In genomic region chr14:55122359-55122758, GRCm38 (mm10) we compare ENCODE assay signal across 10 mouse cellular contexts. TPM values are rescaled to one million over a fixed set of nuclear protein-coding genes. Genes with fewer than 3 reads are reported as not detected.
DNase-seq lines count a peak whose midpoint lies in the region; ATAC-seq and TF ChIP-seq lines count a peak whose summit lies in the region.
"Had no signal": no experiment of that assay in that cellular context is flagged by ENCODE, and none has a peak within 500 bp of the region (broad histone marks: within the 10 kb centered on the region; RNA-seq: fewer than 3 reads in every experiment).

No protein-coding gene starts in this region.

- 48% methylated on average over 8 of the region's 8 CpGs for WGBS in liver, embryonic 11.5 days
- WGBS in intestine, embryonic 14.5 days: 36% methylated on average over 8 of the region's 8 CpGs
- 8% methylated on average over 8 of the region's 8 CpGs for WGBS in midbrain, postnatal 0 days

- H3K27me3 ChIP-seq in liver, embryonic 11.5 days (replicated peaks; ENCODE audit: control insufficient read depth, insufficient read depth, low read length): peaks cover 7% of the 10 kb centered on the region
- H3K27me3 ChIP-seq in intestine, embryonic 14.5 days (replicated peaks; ENCODE audit: control insufficient read depth, insufficient read depth, low read length): no peaks in the 10 kb centered on the region
- H3K27me3 ChIP-seq in midbrain, postnatal 0 days (ENCODE audit: insufficient read depth, low read length): no peaks in the 10 kb centered on the region

- H3K4me1 ChIP-seq in liver, embryonic 11.5 days (replicated peaks; ENCODE audit: control insufficient read depth, insufficient read depth, low read length): peaks cover 6% of the 10 kb centered on the region; the same call in 1 of the 2 replicates
- H3K4me1 ChIP-seq in intestine, embryonic 14.5 days (replicated peaks; ENCODE audit: control insufficient read depth, insufficient read depth, low read length): peaks cover 3% of the 10 kb centered on the region; the same call in 1 of the 2 replicates
- H3K4me1 ChIP-seq in midbrain, postnatal 0 days (ENCODE audit: insufficient read depth, low read length): peaks cover 12% of the 10 kb centered on the region
- H3K4me1 ChIP-seq: liver, embryonic 13.5 days had no signal

- H3K4me2 ChIP-seq in liver, embryonic 11.5 days: peak overlapping the region; percentile 47
- peak overlapping the region; percentile 14 for H3K4me2 ChIP-seq in intestine, embryonic 14.5 days (ENCODE audit: low read length)
- H3K4me2 ChIP-seq in midbrain, postnatal 0 days (ENCODE audit: low read depth, low read length, poor library complexity, severe bottlenecking): peak overlapping the region; percentile 28
- H3K4me2 ChIP-seq: liver, embryonic 13.5 days had no signal

- H3K27ac ChIP-seq in gastrocnemius, adult 2 months: no peak overlapping the region
- no peak overlapping the region for H3K27ac ChIP-seq in liver, embryonic 11.5 days (ENCODE audit: low read depth, low read length)
- no peak overlapping the region for H3K27ac ChIP-seq in intestine, embryonic 14.5 days (ENCODE audit: low read depth)
- H3K27ac ChIP-seq in midbrain, postnatal 0 days (ENCODE audit: low read depth, low read length): peak overlapping the region; percentile 79
- H3K27ac ChIP-seq: liver, embryonic 13.5 days had no signal

- H3K4me3 ChIP-seq in gastrocnemius, adult 2 months: peak overlapping the region; percentile 32
- H3K4me3 ChIP-seq in liver, embryonic 11.5 days (ENCODE audit: low read depth, low read length): no peak overlapping the region
- H3K4me3 ChIP-seq in intestine, embryonic 14.5 days (ENCODE audit: low read depth, low read length): no peak overlapping the region
- no peak overlapping the region for H3K4me3 ChIP-seq in midbrain, postnatal 0 days (ENCODE audit: low read depth, low read length)
- H3K4me3 ChIP-seq: liver, embryonic 13.5 days had no signal

- ATAC-seq in liver, embryonic 11.5 days (replicated peaks; ENCODE audit: low FRiP score): no peak
- no peak for ATAC-seq in intestine, embryonic 14.5 days (replicated peaks; ENCODE audit: low FRiP score, low TSS enrichment, low read depth)
- ATAC-seq in midbrain, postnatal 0 days (ENCODE audit: low FRiP score): peak; percentile 35

- H3K9me3 ChIP-seq in liver, embryonic 11.5 days (ENCODE audit: control insufficient read depth, low read length): no peaks in the 10 kb centered on the region
- H3K9me3 ChIP-seq in intestine, embryonic 14.5 days (ENCODE audit: control insufficient read depth, low read length): no peaks in the 10 kb centered on the region
- H3K9me3 ChIP-seq in midbrain, postnatal 0 days (ENCODE audit: low read length): no peaks in the 10 kb centered on the region
- H3K9me3 ChIP-seq: liver, embryonic 13.5 days had no signal

- intact Hi-C loops in gastrocnemius, adult 2 months (cut with DNase I): loop anchor here (1.0 to 5.0 kb wide), 2 partner anchors 39 to 315 kb away; no protein-coding TSS in a partner anchor

- no peak for DNase-seq in gastrocnemius, adult 2 months
- DNase-seq in gastrocnemius, postnatal 25 days: no peak
- no peak for DNase-seq in liver, embryonic 11.5 days (ENCODE audit: low spot score)
- no peak for DNase-seq in liver
- no peak for DNase-seq in intestine, embryonic 14.5 days (ENCODE audit: low spot score)
- no peak for DNase-seq in midbrain, postnatal 0 days (ENCODE audit: low spot score)
- DNase-seq in spleen, postnatal 4 days (ENCODE audit: low spot score in 2 of 2): no peak
- DNase-seq in ovary, postnatal 36 days (ENCODE audit: low spot score): no peak

- no peaks in the 10 kb centered on the region for H3K36me3 ChIP-seq in liver, embryonic 11.5 days (ENCODE audit: control insufficient read depth, insufficient read depth, low read length)
- H3K36me3 ChIP-seq in intestine, embryonic 14.5 days (ENCODE audit: control insufficient read depth, insufficient read depth, low read length): no peaks in the 10 kb centered on the region
- H3K36me3 ChIP-seq in midbrain, postnatal 0 days (ENCODE audit: insufficient read depth, low read length): no peaks in the 10 kb centered on the region
- H3K36me3 ChIP-seq: liver, embryonic 13.5 days had no signal

- no peak overlapping the region for H3K9ac ChIP-seq in liver, embryonic 11.5 days (ENCODE audit: low read depth, low read length)
- 0 out of 2 replicates have a peak overlapping the region, but pooled peaks have one; percentile 6 for H3K9ac ChIP-seq in intestine, embryonic 14.5 days (ENCODE audit: low read length)
- no peak overlapping the region for H3K9ac ChIP-seq in midbrain, postnatal 0 days (replicated peaks; ENCODE audit: low read length, poor library complexity, severe bottlenecking)
- H3K9ac ChIP-seq: liver, embryonic 13.5 days had no signal

- TF ChIP-seq CTCF in gastrocnemius, adult 2 months (IDR thresholded peaks at IDR 0.05): no peak
- TF ChIP-seq CTCF in midbrain, postnatal 0 days (IDR thresholded peaks at IDR 0.05): no peak

RNA-seq across cellular contexts. Expression of gene Jph4, which starts 5.6 kb away (rescaled TPM):
- under 1 TPM in 1 of 2 experiments, not detected in 1; 0.08 TPM for total RNA-seq in gastrocnemius, adult 2 months (2021)
- under 1 TPM; 0.28 to 0.35 TPM for total RNA-seq in gastrocnemius, postnatal 25 days (2021)
- 0.44 and 0.60 TPM in 2 replicates for polyA plus RNA-seq in liver, embryonic 11.5 days (2014; fragmentation: Nextera tagmentation; extraction: Ambion mirVana)
- polyA plus RNA-seq in intestine, embryonic 14.5 days (2014; fragmentation: Nextera tagmentation; extraction: Ambion mirVana): 1.7 and 2.0 TPM in 2 replicates
- total RNA-seq in midbrain, postnatal 0 days (2014; rRNA removed): 158 and 182 TPM in 2 replicates
- polyA plus RNA-seq in midbrain, postnatal 0 days (2015; fragmentation: Nextera tagmentation; extraction: Ambion mirVana): 41.7 and 45.1 TPM in 2 replicates
- total RNA-seq: common myeloid progenitor, adult 5-6 weeks had no signal

RNA-seq across cellular contexts. Expression of gene Ap1g2, which starts 16.0 kb away (rescaled TPM):
- total RNA-seq in gastrocnemius, adult 2 months (2021): 1 to 10 TPM; 5.3 to 6.0 TPM
- total RNA-seq in gastrocnemius, postnatal 25 days (2021): 1 to 10 TPM; 4.8 to 5.7 TPM
- 45.1 and 52.9 TPM in 2 replicates for polyA plus RNA-seq in liver, embryonic 11.5 days (2014; fragmentation: Nextera tagmentation; extraction: Ambion mirVana)
- 44.7 and 49.8 TPM in 2 replicates for polyA plus RNA-seq in intestine, embryonic 14.5 days (2014; fragmentation: Nextera tagmentation; extraction: Ambion mirVana)
- 8.2 and 11.6 TPM in 2 replicates for total RNA-seq in midbrain, postnatal 0 days (2014; rRNA removed)
- 6.6 and 8.9 TPM in 2 replicates for polyA plus RNA-seq in midbrain, postnatal 0 days (2015; fragmentation: Nextera tagmentation; extraction: Ambion mirVana)

RNA-seq across cellular contexts. Expression of gene Thtpa, which starts 27.8 kb away (rescaled TPM):
- 10 to 100 TPM; 12.6 to 14.3 TPM for total RNA-seq in gastrocnemius, adult 2 months (2021)
- 10 to 100 TPM; 10.5 to 11.1 TPM for total RNA-seq in gastrocnemius, postnatal 25 days (2021)
- 10.5 and 12.6 TPM in 2 replicates for polyA plus RNA-seq in liver, embryonic 11.5 days (2014; fragmentation: Nextera tagmentation; extraction: Ambion mirVana)
- polyA plus RNA-seq in intestine, embryonic 14.5 days (2014; fragmentation: Nextera tagmentation; extraction: Ambion mirVana): 20.8 and 24.0 TPM in 2 replicates
- total RNA-seq in midbrain, postnatal 0 days (2014; rRNA removed): 38.0 and 42.1 TPM in 2 replicates
- polyA plus RNA-seq in midbrain, postnatal 0 days (2015; fragmentation: Nextera tagmentation; extraction: Ambion mirVana): 32.5 and 35.2 TPM in 2 replicates

RNA-seq across cellular contexts. Expression of gene Zfhx2, which starts 30.2 kb away (rescaled TPM):
- 1 to 10 TPM; 5.1 to 6.0 TPM for total RNA-seq in gastrocnemius, adult 2 months (2021)
- total RNA-seq in gastrocnemius, postnatal 25 days (2021): 1 to 10 TPM; 3.5 to 3.7 TPM
- polyA plus RNA-seq in liver, embryonic 11.5 days (2014; fragmentation: Nextera tagmentation; extraction: Ambion mirVana): 2.1 and 2.8 TPM in 2 replicates
- polyA plus RNA-seq in intestine, embryonic 14.5 days (2014; fragmentation: Nextera tagmentation; extraction: Ambion mirVana): 5.0 and 5.4 TPM in 2 replicates
- total RNA-seq in midbrain, postnatal 0 days (2014; rRNA removed): 16.4 and 18.6 TPM in 2 replicates
- polyA plus RNA-seq in midbrain, postnatal 0 days (2015; fragmentation: Nextera tagmentation; extraction: Ambion mirVana): 11.2 and 14.2 TPM in 2 replicates

Comparison
In these comparisons a context has a peak if more than half of its experiments do, and no peak if none do; other contexts are left out.
1. RNA of gene Jph4, which starts 5.6 kb away (total RNA-seq): 158 to 182 TPM in midbrain, postnatal 0 days; 0.28 to 0.35 TPM in gastrocnemius, postnatal 25 days and 0.08 TPM in gastrocnemius, adult 2 months; every median in the first group is over 100 times any median in the second.
2. Peak in every context shown above with its lines, with median percentiles within 50 percentile points of each other: H3K4me2 ChIP-seq.